Mouse (Mus musculus) MEL (cell line): ENCODE results near the gene Ppib. TPM values are rescaled to one million over a fixed set of nuclear protein-coding genes. Genes with fewer than 3 reads are reported as not detected.

Experiments
- DNase-seq: peaks from one replicate; pipeline ENCODE4 v3.0.0; 2011; ENCODE audit warnings: low read depth, low spot score
- H3K27ac ChIP-seq: 2 replicates; pipeline ENCODE4 v1.5.1; 2012; ENCODE audit warnings: low read depth, mild to moderate bottlenecking, control low read depth, low read length, moderate library complexity; ENCODE audit not compliant: control insufficient read depth
- H3K27me3 ChIP-seq, 2 experiments: fragments of 150-350 bp in 1 of 2; sonication (generic) in 1 of 2; 2 replicates each; pipeline ENCODE4 v1.6.1; 2012; ENCODE audit warnings: low read length in 2 of 2, mild to moderate bottlenecking in 2 of 2, improper control_type of control experiment in 1 of 2, moderate library complexity in 1 of 2; ENCODE audit not compliant: insufficient read depth in 2 of 2, control insufficient read depth in 1 of 2
- H3K36me3 ChIP-seq, 2 experiments: 2 replicates each; pipeline ENCODE4 v1.6.1; 2012 to 2014; ENCODE audit warnings: low read length in 2 of 2, improper control_type of control experiment in 1 of 2, inconsistent platforms in 1 of 2, mild to moderate bottlenecking in 1 of 2; ENCODE audit not compliant: insufficient read depth in 2 of 2, control insufficient read depth in 1 of 2
- H3K4me1 ChIP-seq, 2 experiments: fragments of 150-350 bp in 1 of 2; sonication (generic) in 1 of 2; 2 replicates each; pipeline ENCODE4 v1.6.1; 2012; ENCODE audit warnings: low read length in 2 of 2, improper control_type of control experiment in 1 of 2, mild to moderate bottlenecking in 1 of 2; ENCODE audit not compliant: insufficient read depth in 2 of 2, control insufficient read depth in 1 of 2
- H3K4me3 ChIP-seq, 2 experiments: fragments of 150-350 bp in 1 of 2; sonication (generic) in 1 of 2; 2 replicates each; pipeline ENCODE4 v1.5.1; 2012; ENCODE audit warnings: low read depth in 2 of 2, low read length in 2 of 2, mild to moderate bottlenecking in 2 of 2, moderate library complexity in 2 of 2, control low read depth in 1 of 2, improper control_type of control experiment in 1 of 2; ENCODE audit not compliant: control insufficient read depth in 1 of 2, insufficient read depth in 1 of 2
- H3K79me2 ChIP-seq: 2 replicates; pipeline ENCODE4 v1.6.1; 2012; ENCODE audit warnings: mild to moderate bottlenecking, low read length, moderate library complexity; ENCODE audit not compliant: control insufficient read depth, poor library complexity, insufficient read depth
- H3K9ac ChIP-seq: 2 replicates; pipeline ENCODE4 v1.6.1; 2012; ENCODE audit warnings: low read depth, mild to moderate bottlenecking, control low read depth, low read length, moderate library complexity; ENCODE audit not compliant: control insufficient read depth, poor library complexity, severe bottlenecking
- H3K9me3 ChIP-seq: fragments of 150-350 bp; sonication (generic); replicated peaks from 2 replicates; pipeline ENCODE4 v1.6.1; 2012; ENCODE audit warnings: mild to moderate bottlenecking, low read length, improper control_type of control experiment, moderate library complexity; ENCODE audit not compliant: insufficient read depth
- CHD2 ChIP-seq: IDR thresholded peaks from 2 replicates; pipeline ENCODE4 v1.6.1; 2011; ENCODE audit warnings: low read length, improper control_type of control experiment
- E2F4 ChIP-seq: IDR thresholded peaks from 2 replicates; pipeline ENCODE4 v1.6.1; 2011; ENCODE audit warnings: low read depth, low read length, improper control_type of control experiment, borderline replicate concordance
- ELF1 ChIP-seq: IDR thresholded peaks from 2 replicates; pipeline ENCODE4 v1.6.1; 2014; ENCODE audit warnings: low read depth, mild to moderate bottlenecking, inconsistent platforms, low read length, improper control_type of control experiment, moderate library complexity
- EP300 ChIP-seq, 2 experiments: IDR thresholded peaks; 2 replicates each; pipeline ENCODE4 v1.6.1; 2011; ENCODE audit warnings: improper control_type of control experiment in 2 of 2, low read length in 2 of 2, low read depth in 1 of 2, mild to moderate bottlenecking in 1 of 2
- ETS1 ChIP-seq: IDR thresholded peaks from 2 replicates; pipeline ENCODE4 v1.6.1; 2012; ENCODE audit warnings: low read depth, mild to moderate bottlenecking, inconsistent platforms, low read length, improper control_type of control experiment, moderate library complexity
- GABPA ChIP-seq: IDR thresholded peaks from 2 replicates; pipeline ENCODE4 v1.6.1; 2012; ENCODE audit warnings: low read depth, mild to moderate bottlenecking, inconsistent platforms, low read length, improper control_type of control experiment, moderate library complexity
- HCFC1 ChIP-seq: IDR thresholded peaks from 2 replicates; pipeline ENCODE4 v1.6.1; 2012; ENCODE audit warnings: low read depth, mild to moderate bottlenecking, inconsistent platforms, low read length, improper control_type of control experiment, moderate library complexity
- JUND ChIP-seq: IDR thresholded peaks from 2 replicates; pipeline ENCODE4 v1.6.1; 2011; ENCODE audit warnings: low read depth, mild to moderate bottlenecking, improper control_type of control experiment, low read length
- KAT2A ChIP-seq: conservative IDR thresholded peaks from 2 replicates; pipeline ENCODE4 v1.6.1; 2012; ENCODE audit warnings: low read depth, low read length, improper control_type of control experiment, inconsistent platforms
- MAX ChIP-seq: IDR thresholded peaks from 2 replicates; pipeline ENCODE4 v1.6.1; 2011; ENCODE audit warnings: low read length, improper control_type of control experiment
- MAZ ChIP-seq: IDR thresholded peaks from 2 replicates; pipeline ENCODE4 v1.6.1; 2012; ENCODE audit warnings: low read depth, mild to moderate bottlenecking, inconsistent platforms, low read length, improper control_type of control experiment
- MXI1 ChIP-seq: IDR thresholded peaks from 2 replicates; pipeline ENCODE4 v1.6.1; 2011; ENCODE audit warnings: mild to moderate bottlenecking, low read depth, low read length, improper control_type of control experiment
- NELFE ChIP-seq: IDR thresholded peaks from 2 replicates; pipeline ENCODE4 v1.6.1; 2011; ENCODE audit warnings: low read depth, low read length, improper control_type of control experiment
- POLR2AphosphoS2 ChIP-seq: IDR thresholded peaks from 2 replicates; pipeline ENCODE4 v1.6.1; 2011; ENCODE audit warnings: low read length, improper control_type of control experiment
- RAD21 ChIP-seq: IDR thresholded peaks from 2 replicates; pipeline ENCODE4 v1.6.1; 2011; ENCODE audit warnings: mild to moderate bottlenecking, low read depth, low read length, improper control_type of control experiment
- RCOR1 ChIP-seq: IDR thresholded peaks from 2 replicates; pipeline ENCODE4 v1.6.1; 2012; ENCODE audit warnings: low read depth, mild to moderate bottlenecking, inconsistent platforms, low read length, improper control_type of control experiment
- SIN3A ChIP-seq: IDR thresholded peaks from 2 replicates; pipeline ENCODE4 v1.6.1; 2012; ENCODE audit warnings: low read length, improper control_type of control experiment, inconsistent platforms
- UBTF ChIP-seq: IDR thresholded peaks from 2 replicates; pipeline ENCODE4 v1.6.1; 2012; ENCODE audit warnings: low read depth, mild to moderate bottlenecking, inconsistent platforms, low read length, improper control_type of control experiment, moderate library complexity, borderline replicate concordance; ENCODE audit not compliant: insufficient read depth
- USF1 ChIP-seq: IDR thresholded peaks from 2 replicates; pipeline ENCODE4 v1.6.1; 2014; ENCODE audit warnings: low read depth, mild to moderate bottlenecking, inconsistent platforms, low read length, improper control_type of control experiment, moderate library complexity
- ZNF384 ChIP-seq: IDR thresholded peaks from 2 replicates; pipeline ENCODE4 v1.6.1; 2012; ENCODE audit warnings: low read depth, mild to moderate bottlenecking, inconsistent platforms, low read length, improper control_type of control experiment
- polyA plus RNA-seq, 2 experiments: library from polyadenylated mRNA; stranded (reverse) in 1 of 2; unstranded in 1 of 2; fragments of >175 nt in 1 of 2; fragments of >200 nt in 1 of 2; gene quantifications; 2 replicates each; pipeline versions ENCODE4 v1.2.1 to v1.2.4; 2012; ENCODE audit warnings: low replicate concordance in 2 of 2, low read depth in 1 of 2; ENCODE audit not compliant: insufficient read length in 2 of 2, insufficient read depth in 1 of 2, missing spikeins in 1 of 2
- total RNA-seq: library from RNA; depleted of rRNA; stranded (reverse); fragments of 300-350 nt; gene quantifications from 2 replicates; pipeline ENCODE4 v1.2.3, GENCODE M21; 2012

Gene Ppib
- total and polyA plus RNA-seq, 3 experiments: 291 to 413 TPM; not detected in 1

DNA sequence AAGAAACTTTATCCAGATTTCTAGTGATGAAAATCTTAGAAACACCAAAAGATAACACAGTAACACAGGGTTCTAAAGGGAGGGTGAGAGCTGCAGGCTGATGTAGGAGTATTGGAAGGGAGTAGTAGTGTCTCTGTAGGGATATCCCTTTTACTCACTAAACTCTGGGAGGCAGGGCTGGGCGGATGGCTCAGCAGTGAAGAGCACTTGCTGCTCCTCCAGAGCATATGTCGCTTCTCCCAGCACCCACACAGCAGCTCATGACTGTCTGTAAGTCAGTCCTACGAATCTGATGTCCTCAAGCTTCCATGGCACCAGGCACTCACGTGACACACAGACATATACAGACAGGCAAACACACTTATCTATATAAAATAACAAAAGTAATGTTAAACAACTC lies 21.9 kb upstream of the Ppib start:
- H3K36me3 ChIP-seq: peaks cover 0 to 5% of the 10 kb centered on the region in 2 experiments; a peak in 1 of 4 replicates

DNA sequence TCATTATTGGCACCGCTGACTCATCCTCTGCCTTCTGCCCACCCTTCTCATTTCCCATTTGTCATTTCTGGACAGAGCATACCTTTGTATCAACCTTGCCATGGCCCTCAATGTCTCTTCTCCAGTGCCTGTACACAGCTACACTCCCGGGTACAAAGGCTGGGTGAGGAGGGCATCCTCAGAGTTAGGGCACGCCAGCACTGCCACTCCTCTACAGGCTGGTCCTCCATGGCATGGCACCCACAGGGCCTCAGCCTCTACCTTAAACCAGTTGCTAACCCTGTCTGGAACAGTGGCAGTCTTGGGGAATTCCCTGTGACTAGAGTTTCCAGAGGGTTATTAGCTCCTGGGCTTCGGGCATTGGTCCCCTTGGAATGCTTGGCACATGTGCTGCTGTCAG lies 21.4 kb upstream of the Ppib start:
- Histone ChIP-seq H3K27me3 (no peaks in the 10 kb centered on the region), H3K4me3 (no peak overlapping the region), H3K9ac (no peak overlapping the region), H3K79me2 (no peaks in the 10 kb centered on the region), H3K9me3 (no peaks in the 10 kb centered on the region), H3K4me1 (no peaks in the 10 kb centered on the region), H3K36me3 (peaks cover 0 to 4% of the 10 kb centered on the region in 2 experiments; a peak in 1 of 4 replicates), H3K27ac (no peak overlapping the region)
- no peak for TF ChIP-seq POLR2AphosphoS2
- no peak for TF ChIP-seq RCOR1
- TF ChIP-seq MXI1: no peak
- no peak for TF ChIP-seq SIN3A
- TF ChIP-seq MAZ: no peak
- no peak for TF ChIP-seq RAD21
- DNase-seq: no peak

More for the DNA sequence above, 21.9 kb upstream of the Ppib start:
- Histone ChIP-seq H3K9ac (no peak overlapping the region), H3K4me1 (no peaks in the 10 kb centered on the region), H3K9me3 (no peaks in the 10 kb centered on the region), H3K27ac (no peak overlapping the region), H3K79me2 (no peaks in the 10 kb centered on the region), H3K4me3 (no peak overlapping the region), H3K27me3 (no peaks in the 10 kb centered on the region)
- DNase-seq: no peak
- no peak for TF ChIP-seq NELFE

DNA sequence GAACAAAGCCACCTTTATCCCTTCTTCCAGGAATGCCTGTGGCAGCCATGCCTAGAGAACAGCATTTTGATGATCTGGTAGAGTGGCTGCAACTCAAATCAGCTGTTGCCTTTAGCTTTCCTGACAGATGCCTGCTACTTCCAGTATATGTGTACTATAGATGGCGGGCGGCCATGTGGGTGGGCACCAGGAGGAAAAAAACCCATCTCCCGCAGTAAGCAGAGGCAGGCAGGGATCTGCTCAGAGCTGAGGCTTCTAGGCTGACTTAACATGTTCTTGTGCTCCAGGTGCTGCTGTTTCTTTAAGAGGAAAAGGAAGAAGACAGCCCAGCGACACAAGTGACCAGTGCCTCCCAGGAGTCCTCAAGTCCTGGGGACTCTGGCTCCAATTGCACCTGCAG lies 20.7 kb upstream of the Ppib start:
- TF ChIP-seq JUND (no peak), RCOR1 (no peak), UBTF (no peak), EP300 (IDR thresholded peaks at IDR 0.05; ENCODE audit: low read depth in 1 of 2, low read length in 2 of 2) (no peak), HCFC1 (no peak), MAX (no peak), GABPA (no peak), CHD2 (no peak), POLR2AphosphoS2 (no peak), ELF1 (no peak), ETS1 (no peak), USF1 (no peak), KAT2A (no peak), MAZ (no peak), E2F4 (no peak), ZNF384 (no peak), NELFE (no peak)
- no peaks in the 10 kb centered on the region for H3K9me3 ChIP-seq
- no peaks in the 10 kb centered on the region for H3K79me2 ChIP-seq
- peaks cover 0 to 4% of the 10 kb centered on the region in 2 experiments; a peak in 1 of 4 replicates for H3K36me3 ChIP-seq
- no peaks in the 10 kb centered on the region for H3K27me3 ChIP-seq
- no peak overlapping the region for H3K9ac ChIP-seq
- no peak overlapping the region for H3K4me3 ChIP-seq
- H3K27ac ChIP-seq: no peak overlapping the region
- H3K4me1 ChIP-seq: no peaks in the 10 kb centered on the region
- no peak for DNase-seq
